Mouse (Mus musculus) bone marrow macrophage, adult 2 months (primary cell): ENCODE results near the gene Nepn. TPM values are rescaled to one million over a fixed set of nuclear protein-coding genes. Genes with fewer than 3 reads are reported as not detected.
"Not testable (repeated sequence)": the region's sequence is repeated elsewhere in the genome, so short reads cannot be mapped to it uniquely, and the experiment has no call there.

Experiments used
- H3K27ac ChIP-seq: 2 replicates; pipeline ENCODE4 v1.5.1; 2012; ENCODE audit warnings: low read depth, low read length; ENCODE audit not compliant: insufficient read depth
- H3K4me1 ChIP-seq: 2 replicates; pipeline ENCODE4 v1.6.1; 2012; ENCODE audit warnings: low read length; ENCODE audit not compliant: control insufficient read depth, insufficient read depth
- H3K4me3 ChIP-seq: 2 replicates; pipeline ENCODE4 v1.5.1; 2012; ENCODE audit warnings: mild to moderate bottlenecking, low read length, moderate library complexity; ENCODE audit not compliant: insufficient read depth
- CTCF ChIP-seq: IDR thresholded peaks from 2 replicates; pipeline ENCODE4 v1.5.1; 2012; ENCODE audit warnings: low read depth, mild to moderate bottlenecking, low read length, moderate library complexity
- POLR2A ChIP-seq: IDR thresholded peaks from 2 replicates; pipeline ENCODE4 v1.6.1; 2012; ENCODE audit warnings: mild to moderate bottlenecking, low read depth, low read length, borderline replicate concordance
- polyA plus RNA-seq: library from polyadenylated mRNA; stranded (reverse); fragments of >200 nt; gene quantifications from 2 replicates; pipeline ENCODE4 v1.2.4, GENCODE M21; 2012; ENCODE audit not compliant: missing spikeins, insufficient read depth, insufficient read length

The Nepn gene
- not detected in 2 replicates for polyA plus RNA-seq

DNA sequence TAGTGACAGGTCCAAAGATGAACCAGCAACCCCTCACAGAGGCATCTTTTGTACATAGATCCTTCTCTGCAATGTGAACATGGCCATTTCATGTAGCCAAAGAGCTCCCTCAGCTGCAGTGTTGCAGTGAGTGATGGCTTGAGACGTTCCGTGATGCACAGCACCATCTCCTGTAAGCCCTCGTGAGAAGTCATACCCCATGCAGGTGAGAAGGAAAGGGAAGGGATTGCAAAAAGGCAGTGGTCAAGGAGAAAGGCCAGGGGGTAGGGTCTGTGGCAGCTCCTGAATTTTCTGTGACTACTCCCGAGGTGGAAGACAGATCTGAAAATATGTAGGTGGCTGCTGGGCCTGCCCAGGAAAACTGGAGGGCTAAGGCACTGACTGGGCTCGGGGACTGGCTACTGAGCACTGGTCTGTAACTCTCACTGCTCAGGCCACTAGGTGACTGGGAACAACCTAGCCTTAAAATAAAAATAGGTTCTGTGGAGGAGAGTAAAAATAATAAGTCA is at the start of gene Nepn:
Nepn (plus strand) TSS at position 51 of the 509 bp plus-strand sequence.
- Histone ChIP-seq H3K27ac (no peak within 1 kb of the TSS), H3K4me1 (no peaks in the 10 kb centered on the region), H3K4me3 (no peak within 1 kb of the TSS)
- TF ChIP-seq CTCF (no peak), POLR2A (no peak)

DNA sequence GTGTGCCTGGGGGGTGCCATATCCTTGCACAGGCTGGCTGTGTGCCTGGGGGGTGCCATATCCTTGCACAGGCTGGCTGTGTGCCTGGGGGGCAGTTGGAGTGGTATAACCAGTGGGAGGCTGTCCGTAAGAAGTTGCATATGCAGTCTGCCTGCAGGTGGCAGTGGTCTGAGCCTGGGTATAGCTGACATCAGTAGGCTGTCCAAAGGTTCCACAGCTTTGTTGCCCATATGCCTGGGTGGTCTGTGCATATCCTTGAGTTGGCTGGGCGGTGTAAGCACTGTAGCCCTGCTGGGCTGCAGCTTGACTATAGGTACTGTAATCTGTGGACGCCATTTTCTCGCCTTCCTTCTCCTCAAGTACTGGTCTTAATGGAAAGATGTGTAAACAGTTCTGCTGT is 45.4 kb upstream of the Nepn start:
- not testable (repeated sequence) for H3K4me3 ChIP-seq, H3K27ac ChIP-seq

DNA sequence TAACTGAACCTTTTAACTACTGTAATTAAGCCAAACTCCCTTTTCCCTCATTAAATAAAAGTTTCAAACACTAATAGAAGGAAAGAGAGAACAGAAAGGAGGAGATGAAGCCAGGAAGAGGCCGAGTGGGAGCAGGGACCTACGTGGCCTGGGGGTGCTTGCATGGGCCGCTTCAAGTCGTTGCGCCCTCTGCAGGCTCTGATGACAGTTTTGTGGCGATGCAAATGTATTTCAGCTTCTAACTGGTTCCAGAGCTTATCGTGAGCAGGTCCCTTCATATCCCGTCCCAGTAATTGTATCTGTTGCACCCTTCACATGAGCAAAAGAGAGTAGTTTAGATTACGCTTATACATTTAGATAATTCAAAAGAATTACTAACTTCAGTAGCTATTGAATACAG is 35.6 kb upstream of the Nepn start:
- Histone ChIP-seq H3K4me3 (no peak overlapping the region), H3K4me1 (no peaks in the 10 kb centered on the region), H3K27ac (no peak overlapping the region)
- TF ChIP-seq POLR2A (no peak), CTCF (no peak)

More for the DNA sequence above, 45.4 kb upstream of the Nepn start:
- not testable (repeated sequence) for H3K4me1 ChIP-seq

GRCm38 (mm10) chr10:52358467-52358866 is 30.3 kb upstream of the Nepn start, which contains the start of gene Gm26741:
TSS of gene Gm26741 (plus strand) at chr10:52358767.
- 0 out of 2 replicates have a peak, but pooled peaks cover 3% of the 10 kb centered on the region for H3K4me1 ChIP-seq
- no peak within 1 kb of the TSS for H3K27ac ChIP-seq
- no peak within 1 kb of the TSS for H3K4me3 ChIP-seq
- TF ChIP-seq CTCF: no peak
- no peak for TF ChIP-seq POLR2A

- no peak for TF ChIP-seq CTCF
- no peak for TF ChIP-seq POLR2A
Measured at GRCm38 (mm10) chr10:52360241-52360735, 28.5 kb upstream of the Nepn start.

DNA sequence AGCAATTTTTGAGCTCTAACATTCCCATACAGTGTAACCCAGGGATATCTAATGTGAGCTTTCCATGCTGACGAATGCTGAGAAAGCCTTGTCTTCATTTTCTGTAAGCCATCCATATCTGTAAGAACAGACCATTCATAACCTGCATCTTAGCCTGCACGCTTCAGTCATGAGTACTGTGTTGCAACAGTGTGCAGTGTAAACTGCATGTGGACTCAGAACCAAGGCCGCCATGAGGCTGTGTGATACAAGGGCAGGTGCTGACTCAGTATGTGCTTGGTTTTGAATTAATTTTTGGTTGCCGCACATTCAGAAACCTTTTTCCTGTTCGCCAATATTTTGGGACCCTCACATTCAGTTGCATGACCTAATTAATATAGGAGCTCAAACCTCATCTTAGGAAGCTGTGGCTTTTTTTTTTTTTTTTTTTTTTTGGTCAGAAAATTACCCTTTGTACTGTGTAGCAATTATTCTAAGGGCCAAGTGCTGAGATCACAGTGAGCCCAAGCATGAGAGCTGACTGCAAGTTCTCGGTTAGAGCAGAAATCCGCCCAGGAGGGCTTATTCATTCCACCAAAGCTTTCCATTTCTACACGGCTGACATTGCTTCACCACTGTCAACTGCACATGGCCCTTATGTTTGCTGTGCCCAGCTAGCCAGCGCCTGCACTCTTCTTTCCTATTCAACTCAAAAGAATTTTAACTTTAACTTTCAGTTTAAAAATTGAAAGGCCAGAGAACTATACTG is 27.7 kb upstream of the Nepn start:
- Histone ChIP-seq H3K4me3 (no peak overlapping the region), H3K27ac (no peak overlapping the region), H3K4me1 (0 out of 2 replicates have a peak, but pooled peaks cover 3% of the 10 kb centered on the region)
- no peak for TF ChIP-seq POLR2A
- no peak for TF ChIP-seq CTCF

More at GRCm38 (mm10) chr10:52360241-52360735, 28.5 kb upstream of the Nepn start:
- Histone ChIP-seq H3K4me1 (0 out of 2 replicates have a peak, but pooled peaks cover 3% of the 10 kb centered on the region), H3K4me3 (no peak overlapping the region), H3K27ac (no peak overlapping the region)

DNA sequence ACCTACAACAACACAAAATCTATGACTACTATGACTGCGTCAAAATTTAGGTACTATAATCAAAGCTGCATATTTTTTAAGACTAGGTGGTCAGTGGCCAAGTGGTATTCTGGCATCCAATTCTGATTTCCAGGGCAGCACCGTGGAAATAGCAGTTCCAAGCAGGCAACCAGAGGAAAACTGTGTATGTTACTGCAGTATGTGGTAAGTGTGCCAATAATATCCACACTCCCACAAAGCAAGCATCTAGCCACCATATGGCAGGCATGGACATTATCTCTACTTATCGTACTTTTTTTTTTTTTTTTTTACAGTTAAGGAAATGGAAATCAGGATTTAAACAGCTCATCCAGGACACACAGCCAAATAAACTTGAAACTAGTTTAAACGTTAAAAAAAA is 20.4 kb upstream of the Nepn start:
- no peaks in the 10 kb centered on the region for H3K4me1 ChIP-seq
- TF ChIP-seq CTCF: no peak
- TF ChIP-seq POLR2A: no peak
- no peak overlapping the region for H3K4me3 ChIP-seq
- no peak overlapping the region for H3K27ac ChIP-seq

DNA sequence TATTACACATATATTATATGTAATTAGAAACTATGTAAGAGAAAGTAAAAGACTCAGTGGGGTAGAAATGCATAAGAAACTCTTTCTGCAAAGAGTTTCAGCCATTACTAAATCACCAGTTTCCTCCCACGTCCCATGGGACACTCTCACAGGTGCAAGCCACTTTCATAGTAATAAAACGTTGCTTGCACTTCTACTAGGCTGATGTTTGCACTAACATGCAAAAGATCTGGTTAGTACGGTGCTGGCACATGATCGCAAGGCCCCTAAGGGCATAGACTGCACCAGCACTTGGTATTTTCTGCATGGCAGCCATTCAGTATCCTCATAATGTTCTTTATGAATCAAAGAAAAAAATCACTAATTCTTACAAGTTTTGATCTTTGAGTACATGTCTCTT is 14.9 kb upstream of the Nepn start:
- Histone ChIP-seq H3K4me3 (no peak overlapping the region), H3K27ac (no peak overlapping the region), H3K4me1 (peaks cover 10% of the 10 kb centered on the region)
- TF ChIP-seq POLR2A: no peak

- no peak overlapping the region for H3K4me3 ChIP-seq
- TF ChIP-seq CTCF: no peak
- no peak for TF ChIP-seq POLR2A
- no peak overlapping the region for H3K27ac ChIP-seq
- H3K4me1 ChIP-seq: peaks cover 10% of the 10 kb centered on the region
Measured at GRCm38 (mm10) chr10:52374651-52375050, 14.1 kb upstream of the Nepn start.

DNA sequence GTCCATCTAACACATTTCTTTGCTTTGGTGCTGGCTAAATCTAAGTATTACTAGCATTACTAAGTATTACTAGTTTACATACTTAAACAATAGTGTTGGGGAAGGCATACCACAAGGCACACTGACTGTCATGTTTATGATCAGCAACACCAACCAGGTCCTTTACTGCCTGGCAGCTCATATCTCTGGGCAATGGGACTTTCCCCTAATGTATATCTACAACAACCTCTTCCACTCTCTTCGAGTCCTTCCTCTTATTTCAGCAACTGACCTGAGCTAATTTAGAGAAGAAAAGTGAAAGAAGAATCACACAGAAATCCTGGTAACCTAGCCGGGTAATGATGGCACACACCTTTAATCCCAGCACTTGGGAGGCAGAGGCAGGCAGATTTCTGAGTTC is 12.3 kb upstream of the Nepn start:
- Histone ChIP-seq H3K4me3 (no peak overlapping the region), H3K4me1 (peaks cover 10% of the 10 kb centered on the region), H3K27ac (no peak overlapping the region)
- TF ChIP-seq CTCF (no peak), POLR2A (no peak)
